Mouse (Mus musculus): Measurements from ENCODE around the gene Iqcd.

Iqcd gene

DNA sequence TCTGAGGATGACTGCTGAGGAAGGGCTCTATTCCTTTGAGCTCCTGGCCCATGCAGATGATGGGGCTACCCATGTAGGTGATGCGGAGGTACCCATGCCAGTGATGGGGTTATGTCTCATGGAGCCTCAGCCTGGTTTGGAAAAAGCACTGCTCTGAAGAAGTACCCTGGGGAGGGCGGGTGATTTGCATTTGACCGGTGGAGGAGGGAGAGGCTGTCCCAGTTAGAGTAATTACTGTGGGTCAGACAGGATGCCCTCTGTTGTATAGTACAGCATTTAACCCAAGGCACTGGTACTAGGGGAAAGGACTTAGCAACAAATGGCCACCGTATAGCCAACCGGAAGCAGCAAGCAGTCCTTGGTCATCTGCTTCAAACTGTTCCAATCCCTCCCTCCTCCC is 46.0 kb downstream of the Iqcd start:
- no peak for DNase-seq

DNA sequence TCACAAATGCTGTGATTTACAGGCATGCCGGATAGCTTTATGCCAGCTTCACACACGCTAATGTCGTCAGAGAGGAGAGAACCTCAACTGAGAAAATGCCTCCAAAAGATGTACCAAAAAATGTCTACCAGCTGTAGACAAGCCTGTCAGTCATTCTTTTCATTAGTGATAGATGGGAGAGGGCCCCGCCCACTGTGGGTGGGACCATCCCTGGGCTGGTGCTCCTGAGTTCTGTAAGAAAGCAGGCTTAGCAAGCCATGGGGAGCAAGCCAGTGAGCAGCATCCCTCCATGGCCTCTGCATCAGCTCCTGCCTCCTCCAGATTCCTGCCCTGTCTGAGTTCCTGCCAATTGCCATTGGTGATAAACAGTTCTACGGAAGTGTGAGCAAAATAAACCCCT is 46.8 kb downstream of the Iqcd start:
- DNase-seq, result no peak

DNA sequence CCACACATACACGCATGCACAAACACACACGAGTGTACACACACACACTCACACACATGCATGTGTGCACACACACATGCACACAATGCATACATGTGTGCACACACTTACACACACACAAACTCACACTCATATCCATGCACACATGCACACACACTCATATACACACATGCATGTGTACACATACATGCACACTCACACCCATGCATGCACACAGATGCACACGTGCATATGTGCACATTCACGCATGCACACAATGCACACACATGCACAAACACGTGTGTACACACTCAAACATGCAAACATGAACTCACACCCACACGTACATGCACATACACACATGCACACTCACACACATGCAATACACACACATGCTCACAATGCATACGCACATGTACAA is 51.3 kb downstream of the Iqcd start:
- DNase-seq, result no peak

DNA sequence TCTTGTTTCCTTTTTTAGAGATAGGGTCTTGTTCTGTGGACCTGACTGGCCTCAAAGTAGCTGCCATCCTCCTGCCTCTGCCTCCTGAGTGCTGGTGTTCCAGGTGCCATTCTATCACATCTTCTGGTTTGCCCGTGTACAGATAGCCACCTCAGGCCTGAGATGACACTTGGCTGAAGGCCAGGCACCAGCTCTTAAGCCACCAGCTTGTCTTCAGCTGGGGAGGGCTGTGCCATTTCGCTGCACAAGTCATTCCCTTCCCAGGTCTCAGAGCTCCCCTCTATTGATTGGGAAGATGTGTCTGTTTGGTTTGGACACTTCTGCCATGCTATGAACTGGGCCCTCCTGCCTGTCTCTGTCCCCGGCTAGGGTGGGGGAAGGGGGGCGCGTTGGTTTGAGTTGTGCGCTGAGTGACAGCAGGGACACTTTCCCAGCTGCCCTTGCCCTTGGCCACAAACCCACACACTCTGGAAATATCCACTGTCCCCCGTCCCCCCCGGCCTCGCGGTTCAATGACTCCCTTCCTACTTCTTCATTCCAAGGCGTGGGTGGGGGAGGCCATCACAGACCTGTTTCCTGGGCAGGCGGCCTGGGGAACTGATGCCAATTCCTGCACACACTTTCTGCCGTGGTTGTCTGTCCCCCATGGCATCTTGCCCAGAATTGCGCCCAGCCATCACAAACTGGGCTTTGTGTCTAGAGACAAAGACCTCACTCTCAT is 54.7 kb downstream of the Iqcd start:
- DNase-seq, result no peak

DNA sequence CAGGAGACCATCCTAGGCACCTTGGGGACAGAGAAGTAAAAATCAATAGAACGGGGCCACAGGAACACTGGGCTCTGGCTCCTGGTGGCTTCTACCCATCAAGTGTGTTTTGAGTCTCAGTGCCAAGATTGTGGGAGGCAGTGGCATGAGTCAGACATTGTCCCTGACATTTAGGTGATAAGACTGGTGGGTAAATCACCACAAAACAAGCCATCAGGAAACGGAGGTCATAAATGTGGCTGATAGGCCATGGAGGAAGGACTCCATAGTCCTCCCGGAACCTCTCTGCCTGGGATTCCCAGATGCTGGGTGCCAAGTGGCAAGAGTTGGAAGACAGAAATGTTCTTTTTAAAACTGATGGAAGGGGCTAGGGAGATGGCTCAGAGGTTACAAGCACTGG is 55.4 kb downstream of the Iqcd start:
- no peak for DNase-seq

DNA sequence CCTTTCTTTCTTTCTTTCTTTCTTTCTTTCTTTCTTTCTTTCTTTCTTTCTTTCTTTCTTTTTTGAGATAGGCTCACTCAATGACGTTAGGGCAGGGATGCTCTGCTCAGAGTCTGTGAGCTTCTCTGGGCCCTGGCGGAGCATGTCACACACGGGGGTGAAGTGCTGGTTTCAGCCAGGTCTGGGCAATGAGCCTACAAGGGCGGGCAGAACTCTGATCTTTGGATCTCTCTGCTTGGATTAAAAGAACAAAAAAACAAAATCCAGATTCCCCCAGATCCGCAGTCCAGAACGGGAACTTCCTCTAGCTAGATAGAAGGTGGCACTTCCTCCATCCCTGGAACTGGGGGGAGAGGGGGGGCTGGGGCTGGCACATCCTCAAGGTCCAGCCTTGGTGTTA is 57.0 kb downstream of the Iqcd start:
- no peak for DNase-seq

DNA sequence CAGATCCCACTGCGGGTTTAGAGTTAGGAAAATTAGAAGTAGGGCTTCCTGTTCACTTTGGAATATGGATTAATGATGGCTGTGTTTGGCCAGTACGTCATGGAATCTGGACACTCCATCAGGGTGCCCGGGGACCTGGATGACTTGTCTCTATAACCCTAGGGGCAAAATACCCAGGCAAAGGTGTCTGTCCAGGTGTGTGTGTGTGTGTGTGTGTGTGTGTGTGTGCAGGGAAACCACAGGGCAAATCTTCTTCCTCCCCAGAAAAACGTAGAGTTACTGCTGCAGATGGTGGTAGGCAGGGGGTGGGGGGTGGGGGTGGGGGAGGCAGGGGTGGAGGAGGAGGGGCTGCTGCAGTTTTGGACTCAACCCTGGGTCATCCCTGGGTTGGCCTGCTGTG is 58.5 kb downstream of the Iqcd start:
- no peak for DNase-seq

DNA sequence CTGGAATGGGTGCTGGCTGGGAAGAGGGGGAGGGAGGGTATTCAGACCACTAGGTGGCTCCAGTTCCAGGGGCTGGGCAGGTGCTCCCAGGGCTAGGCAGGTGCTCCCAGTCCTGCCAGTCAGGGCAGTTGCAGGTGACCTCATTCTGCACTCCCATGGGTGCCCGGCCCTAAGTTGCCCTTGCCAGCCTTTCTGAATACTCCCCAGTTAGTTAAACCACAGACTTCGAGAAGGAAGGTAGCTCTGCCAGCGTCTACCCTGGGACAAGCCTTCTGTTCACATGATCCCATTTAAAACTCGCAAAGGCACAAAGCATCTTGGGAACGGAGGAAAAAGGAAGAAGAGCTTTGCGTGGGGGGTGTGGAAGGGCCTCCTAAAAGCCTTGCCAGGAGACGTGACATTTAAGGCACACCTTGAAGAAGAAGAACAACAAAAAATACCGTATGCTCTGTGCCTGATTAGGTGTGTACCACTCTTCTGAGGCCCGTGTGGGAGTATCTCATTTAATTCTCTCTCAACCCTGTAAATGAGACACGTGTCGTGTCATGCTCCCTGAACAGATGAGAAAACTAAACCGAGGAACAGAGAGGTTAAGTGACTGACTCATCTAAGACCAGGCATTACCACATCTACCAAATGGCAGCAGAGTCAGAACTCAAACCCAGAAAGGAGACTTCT is 59.1 kb downstream of the Iqcd start:
- DNase-seq, result peak; percentile 60

DNA sequence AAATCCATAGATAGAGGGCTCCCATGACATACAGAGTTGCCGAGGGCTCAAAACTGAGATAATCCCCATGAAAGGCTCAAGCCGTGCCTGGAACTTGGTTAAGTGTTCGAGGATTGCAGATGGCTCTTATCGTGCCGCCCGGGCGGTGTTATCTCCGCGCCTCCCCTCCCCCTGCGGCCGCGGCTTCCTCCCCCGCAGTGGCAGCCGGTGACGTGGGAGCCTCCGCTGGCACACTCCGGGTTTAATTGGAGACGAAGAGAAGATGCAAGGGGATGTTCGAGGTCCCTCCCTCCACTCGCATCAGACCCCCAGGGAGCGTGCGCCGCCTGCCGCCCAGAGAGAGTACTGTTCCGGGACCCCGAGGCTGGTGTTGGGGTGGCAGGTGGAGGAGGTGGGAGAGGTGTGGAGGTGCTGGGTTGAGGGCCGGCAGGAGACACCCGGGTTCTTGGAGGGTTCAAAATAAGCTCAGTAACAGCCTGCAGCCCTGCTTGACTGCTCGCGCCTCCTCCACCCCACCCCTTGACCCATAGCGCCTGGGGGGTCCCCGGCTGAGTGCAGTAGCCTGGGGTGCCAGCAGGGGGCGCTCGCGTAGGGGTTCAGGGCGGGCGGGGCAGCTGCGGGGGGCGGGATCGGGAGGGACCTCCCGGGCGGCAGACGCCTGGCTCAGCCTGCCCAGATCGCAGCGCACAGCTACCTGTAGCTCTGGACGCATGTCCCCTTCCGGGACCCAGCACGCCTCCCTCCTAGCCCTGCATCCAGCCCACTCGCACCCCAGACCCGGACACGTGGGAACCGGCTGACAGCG is 60.0 kb downstream of the Iqcd start, which contains the start of gene Rasal1:
TSS of gene Rasal1 (plus strand) at position 244 of the 805 bp plus-strand sequence.
- DNase-seq, result peak; percentile 84

DNA sequence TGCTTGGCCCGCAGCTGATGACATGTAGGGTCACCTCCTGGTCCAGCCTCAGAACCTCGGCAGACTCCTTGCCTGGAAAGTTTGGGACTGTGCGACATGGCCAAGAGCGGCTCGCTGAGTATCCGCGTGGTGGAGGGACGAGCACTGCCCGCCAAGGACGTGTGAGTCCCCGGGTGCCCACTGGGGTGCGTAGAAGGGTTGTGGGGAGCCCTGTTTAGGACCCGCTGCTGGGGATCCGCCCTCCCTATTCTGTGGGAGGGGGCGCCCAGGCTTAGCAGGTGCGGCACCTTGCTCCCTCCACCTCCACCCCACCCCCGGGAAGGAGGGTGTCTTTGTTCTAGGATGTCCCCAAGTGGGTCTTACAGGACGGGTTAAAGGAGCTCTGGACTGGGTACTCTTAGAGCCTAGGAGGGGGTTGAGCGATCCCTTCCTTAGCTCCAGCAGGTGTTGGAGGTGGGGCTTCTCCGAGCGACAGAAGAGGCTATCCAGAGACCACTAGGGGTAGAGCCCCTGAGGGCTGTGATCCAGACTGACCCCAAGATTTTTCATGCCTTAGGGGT is 60.6 kb downstream of the Iqcd start:
- no peak for DNase-seq

DNA sequence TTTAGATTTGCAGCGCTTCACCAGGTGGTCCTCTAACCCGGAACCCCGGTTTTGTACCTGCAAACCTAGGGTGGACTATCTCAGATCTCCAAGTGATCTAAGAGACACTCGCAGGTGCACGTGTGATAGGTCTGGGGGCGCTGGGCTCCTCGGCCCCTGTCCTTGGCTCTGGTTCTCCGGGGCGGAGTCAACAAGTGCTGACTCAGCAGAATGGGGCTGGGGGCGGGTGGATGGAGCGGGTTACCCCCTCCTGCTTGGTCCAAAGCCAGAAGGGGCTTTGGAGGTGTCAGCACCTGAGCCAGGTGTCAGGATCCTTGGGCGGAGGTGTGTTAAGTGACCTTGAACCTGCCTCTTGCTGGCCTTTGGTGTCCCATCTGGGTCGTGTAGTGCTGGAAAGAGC is 61.1 kb downstream of the Iqcd start:
- DNase-seq, result no peak

DNA sequence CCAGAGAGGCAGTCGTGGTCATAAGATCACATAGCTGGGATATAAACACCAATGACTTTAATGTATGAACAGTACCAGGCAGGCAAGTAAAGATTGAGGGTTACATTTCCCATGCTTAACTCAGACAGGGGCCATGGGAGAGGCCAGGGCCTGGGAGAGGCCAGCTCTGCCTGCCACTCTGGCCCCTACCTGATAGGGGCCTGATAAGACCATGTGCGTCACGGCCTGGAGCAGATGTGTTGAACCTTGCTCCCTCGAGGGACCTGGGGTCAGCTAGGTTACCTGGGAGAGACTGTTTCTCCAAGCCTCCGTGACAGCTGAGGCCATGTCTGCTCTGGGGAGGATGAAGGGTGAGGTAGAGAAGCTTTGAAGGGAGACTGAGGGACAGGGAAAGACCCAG is 62.4 kb downstream of the Iqcd start:
- no peak for DNase-seq

DNA sequence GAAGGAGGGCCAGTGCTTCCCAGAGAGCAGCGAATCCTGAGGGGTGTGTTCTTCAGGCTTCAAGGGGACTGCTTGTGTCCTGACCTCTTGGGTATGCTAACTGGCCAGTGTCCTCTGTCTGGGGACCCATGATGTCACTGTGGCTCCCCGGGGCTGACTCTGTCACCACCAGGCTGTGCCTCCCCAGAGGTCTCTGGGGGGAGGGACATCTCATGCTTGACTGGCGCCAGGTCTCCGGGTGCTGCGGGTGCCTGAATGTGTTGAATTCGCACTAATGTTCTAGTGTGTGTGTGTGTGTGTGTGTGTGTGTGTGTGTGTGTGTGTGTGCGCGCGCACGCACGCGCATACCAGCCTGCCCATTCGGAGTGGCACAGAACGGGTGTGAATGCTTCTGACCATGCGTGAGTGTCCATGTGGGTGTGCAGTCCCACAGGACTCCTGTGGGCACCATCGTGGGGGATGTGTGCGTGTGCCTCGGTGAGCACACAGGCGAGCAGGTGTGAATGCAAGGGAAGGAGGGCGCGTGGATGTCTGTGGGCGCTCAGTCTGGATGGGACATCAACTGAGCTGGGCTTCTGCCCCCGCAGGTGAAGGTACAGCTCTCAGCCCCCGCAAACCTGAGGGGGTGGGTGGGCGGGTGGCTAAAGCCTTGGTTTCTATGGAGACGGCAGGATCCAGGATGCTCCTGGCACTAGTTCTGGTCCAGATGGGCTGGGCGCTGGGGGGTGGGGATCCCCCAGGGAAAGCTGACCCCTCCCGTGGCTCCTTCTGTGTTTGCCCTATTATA is 64.3 kb downstream of the Iqcd start:
- no peak for DNase-seq

DNA sequence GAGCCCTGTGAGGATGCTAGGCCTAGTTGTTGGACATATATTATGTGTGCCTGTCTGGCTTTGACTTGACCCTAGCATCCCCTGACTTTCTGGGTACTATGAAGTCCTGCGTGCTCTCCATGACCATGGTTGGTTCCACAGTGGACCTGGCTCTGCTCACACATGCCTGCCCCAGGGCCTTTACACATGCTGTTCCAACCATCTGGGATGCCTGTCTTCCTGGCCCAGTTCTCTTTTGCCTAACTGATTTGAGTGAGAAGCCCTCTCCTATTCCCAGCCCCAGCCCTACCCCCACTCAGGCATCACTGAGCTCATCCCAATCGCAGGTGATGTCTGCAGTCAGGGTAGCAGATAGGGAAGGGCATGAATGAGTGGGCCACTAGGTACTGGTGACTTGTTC is 65.1 kb downstream of the Iqcd start:
- DNase-seq, result no peak

DNA sequence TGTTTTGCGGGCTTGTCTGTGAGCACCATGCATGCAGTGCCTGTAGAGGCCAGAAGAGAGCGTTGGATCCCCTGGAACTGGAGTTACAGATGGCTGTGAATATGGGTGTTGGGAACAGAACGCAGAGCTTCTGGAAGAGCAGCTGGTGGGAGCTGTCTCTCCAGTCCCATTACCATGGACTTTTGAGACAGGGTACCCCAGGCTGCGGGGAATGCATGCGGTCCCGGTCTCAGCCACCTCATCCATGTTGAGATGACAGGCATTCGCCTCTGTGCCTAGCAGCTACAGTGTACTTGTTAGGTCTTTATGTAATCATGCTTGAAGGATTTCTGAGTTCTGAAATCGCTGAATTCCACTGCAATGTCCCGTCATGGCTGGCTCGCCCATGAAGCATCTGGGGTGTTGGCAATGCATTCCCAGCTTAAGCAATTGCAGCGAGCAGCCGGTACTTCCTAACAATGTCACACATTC is 67.5 kb downstream of the Iqcd start:
- peak; percentile 69 for DNase-seq
